ENCODE assay signal across 11 mouse cellular contexts in the genomic region with DNA sequence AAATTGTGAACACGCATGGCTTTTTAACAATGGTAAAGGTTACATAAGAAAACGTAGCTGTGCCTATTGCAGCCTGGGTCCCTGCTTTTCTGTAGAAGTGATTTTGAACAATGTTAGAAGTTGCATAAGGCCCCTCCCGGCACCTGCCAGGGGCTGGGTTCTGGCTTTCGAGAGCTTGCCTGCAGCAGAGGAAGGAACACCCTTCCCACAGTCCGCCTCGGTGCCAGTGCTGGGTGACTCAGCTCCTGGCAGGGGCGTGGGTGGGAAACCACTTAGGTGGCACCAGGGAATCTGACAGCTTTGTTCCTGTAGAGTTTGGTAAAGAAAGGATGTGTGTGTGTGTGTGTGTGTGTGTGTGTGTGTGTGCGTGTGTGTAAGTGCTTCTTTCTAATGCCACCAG.
DNase-seq lines count a peak whose midpoint lies in the region; ATAC-seq and TF ChIP-seq lines count a peak whose summit lies in the region.
"Had no signal": no experiment of that assay in that cellular context is flagged by ENCODE, and none has a peak within 500 bp of the region (broad histone marks: within the 10 kb centered on the region; RNA-seq: fewer than 3 reads in every experiment).

No protein-coding gene starts in this region.

- H3K9ac ChIP-seq in intestine, postnatal 0 days (ENCODE audit: low read depth, low read length): no peak overlapping the region
- no peak overlapping the region for H3K9ac ChIP-seq in forebrain, embryonic 13.5 days
- H3K9ac ChIP-seq: embryonic facial prominence, embryonic 12.5 days; heart, embryonic 13.5 days had no signal

- no peak overlapping the region for H3K4me2 ChIP-seq in intestine, postnatal 0 days (replicated peaks; ENCODE audit: low read depth)
- H3K4me2 ChIP-seq in forebrain, embryonic 13.5 days: no peak overlapping the region
- H3K4me2 ChIP-seq: embryonic facial prominence, embryonic 12.5 days; heart, embryonic 13.5 days had no signal

- H3K9me3 ChIP-seq in intestine, postnatal 0 days (ENCODE audit: control insufficient read depth): no peaks in the 10 kb centered on the region
- H3K9me3 ChIP-seq in forebrain, embryonic 13.5 days (replicated peaks): no peaks in the 10 kb centered on the region
- H3K9me3 ChIP-seq: embryonic facial prominence, embryonic 12.5 days; heart, embryonic 13.5 days had no signal

- intact Hi-C loops in left cerebral cortex, postnatal 4 days (cut with DNase I): no loop called here
- intact Hi-C loops in left cerebral cortex, postnatal 14 days (cut with DNase I): no loop called here

- DNase-seq in left cerebral cortex, adult 11 months (ENCODE audit: low spot score): peak; percentile 90
- DNase-seq in left cerebral cortex, postnatal 4 days: no peak
- DNase-seq in frontal cortex, postnatal 36 days (ENCODE audit: low spot score in 2 of 2): peak; percentile 94
- peak; percentile 87 to 95 for DNase-seq in left cerebral cortex, postnatal 14 days (ENCODE audit: low spot score in 2 of 2)
- DNase-seq in right cerebral cortex, postnatal 25 days: peak; percentile 91
- no peak for DNase-seq in testis, postnatal 10 days (ENCODE audit: low spot score)

- no peak for TF ChIP-seq CTCF in intestine, postnatal 0 days (IDR thresholded peaks at IDR 0.05; ENCODE audit: low read depth)

- H3K4me1 ChIP-seq in intestine, postnatal 0 days (replicated peaks; ENCODE audit: control insufficient read depth, insufficient read depth, low read length): no peaks in the 10 kb centered on the region
- H3K4me1 ChIP-seq in forebrain, embryonic 13.5 days: peaks cover 43% of the 10 kb centered on the region
- H3K4me1 ChIP-seq: embryonic facial prominence, embryonic 12.5 days; heart, embryonic 13.5 days had no signal

- WGBS in intestine, postnatal 0 days: 75% methylated on average over 8 of the region's 8 CpGs
- 58% methylated on average over 8 of the region's 8 CpGs for WGBS in forebrain, embryonic 13.5 days

- H3K36me3 ChIP-seq in intestine, postnatal 0 days (ENCODE audit: control insufficient read depth, insufficient read depth): no peaks in the 10 kb centered on the region
- H3K36me3 ChIP-seq in forebrain, embryonic 13.5 days (ENCODE audit: poor library complexity, severe bottlenecking): no peaks in the 10 kb centered on the region
- H3K36me3 ChIP-seq: embryonic facial prominence, embryonic 12.5 days; heart, embryonic 13.5 days had no signal

- ATAC-seq in intestine, postnatal 0 days: no peak
- no peak for ATAC-seq in forebrain, embryonic 13.5 days
- ATAC-seq: Patski had no signal

- H3K27ac ChIP-seq in intestine, postnatal 0 days (ENCODE audit: low read depth, low read length): no peak overlapping the region
- no peak overlapping the region for H3K27ac ChIP-seq in forebrain, embryonic 13.5 days
- H3K27ac ChIP-seq: embryonic facial prominence, embryonic 12.5 days; heart, embryonic 13.5 days had no signal

- no peak overlapping the region for H3K4me3 ChIP-seq in intestine, postnatal 0 days (ENCODE audit: low read depth, low read length)
- H3K4me3 ChIP-seq in forebrain, embryonic 13.5 days: no peak overlapping the region
- H3K4me3 ChIP-seq: embryonic facial prominence, embryonic 12.5 days; heart, embryonic 13.5 days had no signal

- H3K27me3 ChIP-seq in intestine, postnatal 0 days (replicated peaks; ENCODE audit: control insufficient read depth, insufficient read depth, low read length): no peaks in the 10 kb centered on the region
- no peaks in the 10 kb centered on the region for H3K27me3 ChIP-seq in forebrain, embryonic 13.5 days
- H3K27me3 ChIP-seq: embryonic facial prominence, embryonic 12.5 days had no signal

Comparison
In these comparisons a context has a peak if more than half of its experiments do, and no peak if none do; other contexts are left out.
1. DNase-seq: peak in left cerebral cortex, adult 11 months (single experiment), frontal cortex, postnatal 36 days (2 of 2), left cerebral cortex, postnatal 14 days (2 of 2) and right cerebral cortex, postnatal 25 days (single experiment); none in left cerebral cortex, postnatal 4 days (single experiment) and testis, postnatal 10 days (single experiment).